Mouse (Mus musculus) limb, embryonic 13.5 days (tissue): Measurements from ENCODE around the gene Lmod1. TPM values are rescaled to one million over a fixed set of nuclear protein-coding genes. Genes with fewer than 3 reads are reported as not detected.

Source experiments
- ATAC-seq: fragments of 200-750 bp; cut with Nextera tagmentation; 2 replicates; pipeline ENCODE4 v1.8.0; 2017; ENCODE audit warnings: low read depth, moderate number of reproducible peaks, moderate TSS enrichment; ENCODE audit not compliant: low FRiP score
- H3K27ac ChIP-seq: fragments of 300-500 bp; sonication (generic); 2 replicates; pipeline ENCODE4 v1.5.1; 2015; ENCODE audit warnings: inconsistent platforms, mild to moderate bottlenecking, moderate library complexity
- H3K27me3 ChIP-seq: fragments of 300-500 bp; sonication (generic); 2 replicates; pipeline ENCODE4 v1.6.1; 2015; ENCODE audit warnings: mild to moderate bottlenecking, inconsistent platforms
- H3K36me3 ChIP-seq: fragments of 300-500 bp; sonication (generic); 2 replicates; pipeline ENCODE4 v1.6.1; 2015; ENCODE audit warnings: inconsistent platforms, mild to moderate bottlenecking, moderate library complexity
- H3K4me1 ChIP-seq: fragments of 300-500 bp; sonication (generic); 2 replicates; pipeline ENCODE4 v1.6.1; 2015; ENCODE audit warnings: inconsistent platforms
- H3K4me2 ChIP-seq: fragments of 300-500 bp; sonication (generic); replicated peaks from 2 replicates; pipeline ENCODE4 v1.6.1; 2015; ENCODE audit warnings: inconsistent platforms, mild to moderate bottlenecking, moderate library complexity
- H3K4me3 ChIP-seq: fragments of 300-500 bp; sonication (generic); 2 replicates; pipeline ENCODE4 v1.5.1; 2015; ENCODE audit warnings: moderate library complexity, mild to moderate bottlenecking, inconsistent platforms
- H3K9ac ChIP-seq: fragments of 300-500 bp; sonication (generic); 2 replicates; pipeline ENCODE4 v1.6.1; 2015; ENCODE audit warnings: mild to moderate bottlenecking, inconsistent platforms
- H3K9me3 ChIP-seq: fragments of 300-500 bp; sonication (generic); 2 replicates; pipeline ENCODE4 v1.6.1; 2016; ENCODE audit warnings: inconsistent platforms
- WGBS: fragments of 180-500 bp; shearing (Covaris S2); methylation state at CpG from one replicate; pipeline ENCODE4 v1.1.7; 2015; 5-methylcytosine and 5-hydroxymethylcytosine counted together
- polyA plus RNA-seq: library from polyadenylated mRNA; unstranded; fragments of >200 nt; fragmentation: Nextera tagmentation; extraction: Ambion mirVana; gene quantifications from 2 replicates; pipeline ENCODE4 v1.2.1, GENCODE M21; 2015

Gene Lmod1
- 0.37 and 0.54 TPM in 2 replicates for polyA plus RNA-seq

DNA sequence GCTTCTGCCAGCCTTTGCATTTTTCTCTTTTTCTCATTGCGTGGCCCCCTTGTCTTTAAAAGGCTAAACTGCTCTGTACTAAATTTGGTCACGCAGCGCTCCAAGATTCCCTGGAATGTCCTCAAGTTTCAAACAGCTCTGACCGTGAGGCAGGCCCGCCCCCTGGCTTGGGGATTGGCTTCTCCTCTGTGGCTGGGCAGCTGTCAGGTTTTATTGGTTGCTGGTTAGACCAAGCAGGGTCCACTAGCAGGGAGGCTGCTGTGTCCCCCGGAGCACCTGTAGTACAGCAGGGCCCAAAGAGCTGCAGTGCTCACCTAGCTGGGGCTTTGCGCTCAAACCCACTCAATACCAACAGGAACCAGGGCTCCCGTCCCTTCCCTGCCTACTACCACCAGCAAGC, at the start of gene Lmod1:
Lmod1 (plus strand) TSS at position 237 of the 400 bp plus-strand sequence.
- peak; percentile 92 for ATAC-seq
- peak within 1 kb of the TSS; percentile 50 for H3K4me2 ChIP-seq
- no peaks in the 10 kb centered on the region for H3K27me3 ChIP-seq
- peak within 1 kb of the TSS; percentile 35; the same call in 1 of the 2 replicates for H3K9ac ChIP-seq
- peak within 1 kb of the TSS; percentile 7; the same call in 1 of the 2 replicates for H3K4me3 ChIP-seq
- peaks cover 10% of the 10 kb centered on the region for H3K4me1 ChIP-seq
- H3K27ac ChIP-seq = no peak within 1 kb of the TSS
- WGBS = 8% methylated on average over 8 of the region's 8 CpGs
- H3K9me3 ChIP-seq = no peaks in the 10 kb centered on the region
- no peaks in the 10 kb centered on the region for H3K36me3 ChIP-seq

DNA sequence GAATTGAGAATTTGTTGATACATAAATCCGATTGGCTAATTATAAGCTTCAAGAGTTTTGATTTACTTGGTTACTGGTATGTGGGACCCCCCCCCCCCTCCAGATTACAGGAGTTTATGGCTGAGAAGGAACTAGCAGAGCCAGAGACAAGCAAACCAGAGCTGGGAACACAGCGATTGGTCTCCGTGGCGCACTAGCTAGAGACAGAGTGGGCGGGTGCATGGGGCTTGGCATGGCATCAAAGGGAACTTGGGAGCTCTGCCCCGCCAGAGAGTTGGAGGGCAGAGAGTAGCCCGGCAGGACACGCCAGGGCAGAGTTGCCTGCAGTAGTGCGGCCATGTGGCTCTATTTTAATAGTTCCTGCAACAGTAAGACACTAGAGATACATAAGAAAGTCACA, 44.0 kb upstream of the Lmod1 start:
- Histone ChIP-seq H3K9ac (no peak overlapping the region), H3K36me3 (peaks cover 40% of the 10 kb centered on the region), H3K4me3 (no peak overlapping the region), H3K27ac (no peak overlapping the region), H3K27me3 (no peaks in the 10 kb centered on the region), H3K9me3 (no peaks in the 10 kb centered on the region), H3K4me1 (peaks cover 22% of the 10 kb centered on the region), H3K4me2 (0 out of 2 replicates have a peak overlapping the region, but pooled peaks have one; percentile 4)
- ATAC-seq = no peak
- 71% methylated on average over 9 of the region's 9 CpGs for WGBS

DNA sequence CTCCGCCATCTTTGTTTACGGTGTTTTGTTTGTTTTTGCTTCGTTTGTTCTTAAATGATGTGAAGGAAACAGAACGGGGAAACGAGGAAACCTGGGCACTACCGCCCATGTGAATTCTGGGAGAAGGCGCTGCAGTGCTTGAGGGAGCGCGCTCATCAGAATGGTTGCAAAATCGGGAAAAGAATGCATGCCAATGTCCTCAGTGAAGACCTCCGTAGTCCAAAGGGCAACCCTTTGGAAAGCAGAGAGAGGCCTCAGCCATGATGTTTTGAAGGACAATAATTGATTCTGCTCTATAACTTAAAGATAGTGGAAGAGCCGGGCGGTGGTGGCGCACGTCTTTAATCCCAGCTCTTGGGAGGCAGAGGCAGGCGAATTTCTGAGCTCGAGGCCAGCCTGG, 42.8 kb upstream of the Lmod1 start:
- WGBS = 97% methylated on average over 17 of the region's 17 CpGs
- no peak overlapping the region for H3K4me3 ChIP-seq
- no peak for ATAC-seq
- H3K9ac ChIP-seq = no peak overlapping the region
- H3K4me1 ChIP-seq = peaks cover 22% of the 10 kb centered on the region
- no peak overlapping the region for H3K4me2 ChIP-seq
- H3K36me3 ChIP-seq = peaks cover 29% of the 10 kb centered on the region
- no peaks in the 10 kb centered on the region for H3K9me3 ChIP-seq
- no peaks in the 10 kb centered on the region for H3K27me3 ChIP-seq
- H3K27ac ChIP-seq = no peak overlapping the region

DNA sequence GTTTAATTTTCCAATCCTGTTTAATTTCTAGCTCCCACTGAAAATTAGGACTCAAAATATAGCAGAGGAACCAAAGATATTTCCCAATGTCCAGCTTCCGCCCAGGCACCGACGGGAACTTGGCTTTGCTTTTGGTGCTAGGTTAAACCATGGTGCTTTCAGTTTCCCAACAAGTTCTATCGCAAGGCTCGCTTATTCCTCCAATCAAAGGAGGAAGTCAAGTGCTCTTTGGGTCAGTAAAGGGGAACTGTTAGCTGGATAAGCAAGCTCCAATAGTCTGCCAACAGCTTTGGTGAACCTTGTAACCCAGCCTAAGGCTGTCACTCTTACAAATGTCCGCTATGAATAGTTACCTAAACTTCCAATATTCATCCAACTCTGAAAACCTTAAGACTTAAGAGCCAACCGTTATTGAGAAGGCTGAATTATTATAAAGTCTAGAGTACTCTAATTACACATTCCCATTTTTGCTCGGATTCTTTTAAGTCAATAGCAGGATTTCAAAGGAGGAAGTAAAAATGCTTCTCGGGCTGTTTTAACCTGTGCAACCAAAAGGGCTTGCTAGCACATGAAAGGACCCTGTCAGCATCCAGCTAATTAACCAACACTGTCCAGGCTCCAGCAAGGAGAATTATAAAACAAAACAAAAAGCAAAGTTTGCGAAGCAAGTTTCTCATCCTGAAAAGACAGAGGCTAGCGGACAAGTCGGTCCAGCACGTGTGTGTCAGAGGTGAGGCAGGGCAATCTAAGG, 41.9 kb upstream of the Lmod1 start:
- Histone ChIP-seq H3K4me3 (peak overlapping the region; percentile 85), H3K27ac (peak overlapping the region; percentile 89), H3K9ac (peak overlapping the region; percentile 95), H3K27me3 (no peaks in the 10 kb centered on the region), H3K36me3 (peaks cover 20% of the 10 kb centered on the region), H3K4me1 (peaks cover 22% of the 10 kb centered on the region), H3K4me2 (peak overlapping the region; percentile 85), H3K9me3 (no peaks in the 10 kb centered on the region)
- no peak; the same call in 1 of the 2 replicates for ATAC-seq
- 34% methylated on average over 13 of the region's 13 CpGs for WGBS

GRCm38 (mm10) chr1:135283287-135283825, 41.3 kb upstream of the Lmod1 start:
- peak overlapping the region; percentile 95 for H3K9ac ChIP-seq
- H3K4me3 ChIP-seq = peak overlapping the region; percentile 85
- H3K4me1 ChIP-seq = peaks cover 22% of the 10 kb centered on the region
- ATAC-seq = peak; percentile 70
- H3K27me3 ChIP-seq = no peaks in the 10 kb centered on the region
- H3K9me3 ChIP-seq = no peaks in the 10 kb centered on the region
- H3K4me2 ChIP-seq = peak overlapping the region; percentile 85
- peaks cover 13% of the 10 kb centered on the region for H3K36me3 ChIP-seq
- peak overlapping the region; percentile 89 for H3K27ac ChIP-seq
- under 1% methylated on average over 48 of the region's 48 CpGs for WGBS

DNA sequence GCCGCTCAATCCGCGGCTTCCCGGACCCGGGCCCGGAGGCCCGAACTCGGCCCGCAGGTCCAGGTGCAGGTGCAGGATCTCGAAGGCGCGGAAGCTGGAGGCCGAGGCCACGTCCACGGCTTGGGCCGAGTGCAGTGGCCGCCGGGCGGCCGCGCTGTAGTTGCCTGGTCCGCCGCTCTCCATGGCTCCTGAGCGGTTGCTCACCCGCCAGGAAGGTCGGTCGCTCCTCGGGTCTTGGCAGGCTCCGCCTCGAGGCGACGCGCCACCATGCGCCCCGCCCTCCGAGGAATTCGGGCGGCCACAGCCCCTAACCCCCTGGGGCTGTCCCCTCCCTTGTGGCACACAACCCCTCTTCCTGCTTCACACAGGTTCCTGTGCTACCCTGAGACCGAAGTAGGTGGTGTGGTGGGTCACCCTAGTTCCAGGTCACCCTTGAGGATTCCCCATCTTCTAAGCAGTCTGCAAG, 40.7 kb upstream of the Lmod1 start, which contains the start of gene Rnpep:
Rnpep (minus strand) TSS at position 259 of the 466 bp plus-strand sequence.
- Histone ChIP-seq H3K4me3 (peak within 1 kb of the TSS; percentile 85), H3K27ac (peak within 1 kb of the TSS; percentile 89), H3K4me1 (peaks cover 22% of the 10 kb centered on the region), H3K9ac (peak within 1 kb of the TSS; percentile 95), H3K36me3 (peaks cover 8% of the 10 kb centered on the region), H3K9me3 (no peaks in the 10 kb centered on the region), H3K4me2 (peak within 1 kb of the TSS; percentile 85), H3K27me3 (no peaks in the 10 kb centered on the region)
- peak; percentile 80 for ATAC-seq
- WGBS = under 1% methylated on average over 39 of the region's 39 CpGs

GRCm38 (mm10) chr1:135286311-135286710, 38.3 kb upstream of the Lmod1 start:
- Histone ChIP-seq H3K27me3 (no peaks in the 10 kb centered on the region), H3K27ac (no peak overlapping the region), H3K9me3 (no peaks in the 10 kb centered on the region), H3K36me3 (no peaks in the 10 kb centered on the region), H3K4me3 (no peak overlapping the region), H3K9ac (no peak overlapping the region), H3K4me2 (no peak overlapping the region), H3K4me1 (peaks cover 17% of the 10 kb centered on the region)
- 47% methylated on average over 2 of the region's 2 CpGs for WGBS
- no peak for ATAC-seq

DNA sequence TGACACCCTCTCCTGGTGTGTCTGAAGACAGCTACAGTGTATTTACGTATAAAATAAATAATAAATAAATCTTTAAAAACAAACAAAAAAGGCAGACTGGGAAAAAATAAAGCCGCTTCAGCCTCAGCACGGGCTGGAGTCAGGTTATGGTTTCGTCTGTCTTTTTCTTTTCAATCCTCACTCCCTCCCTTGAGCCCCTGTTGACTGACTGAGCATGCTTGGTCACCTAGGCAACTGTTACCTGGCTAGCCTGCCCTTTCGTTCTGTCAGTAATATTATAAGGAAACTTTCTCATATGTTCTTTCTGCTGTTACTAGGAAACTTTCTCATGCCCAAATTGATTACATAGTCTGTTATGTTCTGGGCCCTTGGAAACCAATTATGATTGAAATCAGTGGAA, 33.7 kb upstream of the Lmod1 start:
- no peak for ATAC-seq
- 79% methylated on average over 5 of the region's 5 CpGs for WGBS
- H3K4me1 ChIP-seq = no peaks in the 10 kb centered on the region
- peaks cover 17% of the 10 kb centered on the region for H3K36me3 ChIP-seq
- no peak overlapping the region for H3K9ac ChIP-seq
- no peak overlapping the region for H3K27ac ChIP-seq
- no peak overlapping the region for H3K4me2 ChIP-seq
- no peaks in the 10 kb centered on the region for H3K27me3 ChIP-seq
- no peaks in the 10 kb centered on the region for H3K9me3 ChIP-seq
- no peak overlapping the region for H3K4me3 ChIP-seq

GRCm38 (mm10) chr1:135311356-135311755, 13.3 kb upstream of the Lmod1 start:
- Histone ChIP-seq H3K27ac (no peak overlapping the region), H3K27me3 (0 out of 2 replicates have a peak, but pooled peaks cover under 1% of the 10 kb centered on the region), H3K9ac (no peak overlapping the region), H3K9me3 (no peaks in the 10 kb centered on the region), H3K4me3 (no peak overlapping the region), H3K4me1 (peaks cover 21% of the 10 kb centered on the region), H3K4me2 (no peak overlapping the region), H3K36me3 (peaks cover 44% of the 10 kb centered on the region)
- no peak for ATAC-seq
- 78% methylated on average over 6 of the region's 6 CpGs for WGBS

- Histone ChIP-seq H3K9ac (no peak overlapping the region), H3K27ac (no peak overlapping the region)
- WGBS = 87% methylated on average over 4 of the region's 4 CpGs
Measured at GRCm38 (mm10) chr1:135312201-135312600, 12.4 kb upstream of the Lmod1 start.

GRCm38 (mm10) chr1:135313284-135314031, 11.1 kb upstream of the Lmod1 start, which contains the start of gene Timm17a:
Gene Timm17a (minus strand): TSS chr1:135313778.
- ATAC-seq = peak; percentile 99
- H3K36me3 ChIP-seq = peaks cover 23% of the 10 kb centered on the region

More at GRCm38 (mm10) chr1:135312201-135312600, 12.4 kb upstream of the Lmod1 start:
- peak overlapping the region; percentile 87 for H3K4me2 ChIP-seq
- H3K9me3 ChIP-seq = no peaks in the 10 kb centered on the region
- peaks cover 35% of the 10 kb centered on the region for H3K36me3 ChIP-seq
- H3K4me3 ChIP-seq = peak overlapping the region; percentile 91
- H3K27me3 ChIP-seq = 0 out of 2 replicates have a peak, but pooled peaks cover 2% of the 10 kb centered on the region
- no peak for ATAC-seq
- peaks cover 21% of the 10 kb centered on the region for H3K4me1 ChIP-seq

More at GRCm38 (mm10) chr1:135313284-135314031, 11.1 kb upstream of the Lmod1 start, which contains the start of gene Timm17a:
- Histone ChIP-seq H3K4me2 (peak within 1 kb of the TSS; percentile 87), H3K9me3 (no peaks in the 10 kb centered on the region), H3K27me3 (0 out of 2 replicates have a peak, but pooled peaks cover 2% of the 10 kb centered on the region), H3K4me1 (peaks cover 21% of the 10 kb centered on the region), H3K9ac (peak within 1 kb of the TSS; percentile 96), H3K27ac (peak within 1 kb of the TSS; percentile 79), H3K4me3 (peak within 1 kb of the TSS; percentile 91)
- under 1% methylated on average over 51 of the region's 51 CpGs for WGBS
